ENCODE assay signal across 28 mouse cellular contexts in the genomic region with DNA sequence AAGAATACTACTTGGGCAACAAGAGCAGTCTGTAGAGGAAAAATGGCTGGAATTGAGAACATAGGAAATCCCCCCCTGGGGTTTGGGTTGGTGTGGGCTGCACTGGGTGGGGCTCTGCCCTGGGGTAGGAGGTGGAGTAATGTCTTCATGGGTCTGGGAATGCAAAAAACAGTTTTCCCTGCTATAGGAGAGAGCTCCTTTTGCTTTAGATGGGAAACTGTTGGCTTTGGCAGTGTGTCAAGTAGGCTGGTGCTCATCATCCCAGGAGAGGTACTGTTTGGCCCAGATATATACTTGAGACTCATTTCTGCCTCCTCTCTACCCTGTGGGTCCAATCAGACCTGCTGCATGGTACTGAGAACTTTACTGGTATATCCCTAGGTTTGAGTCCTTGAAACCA.
DNase-seq lines count a peak whose midpoint lies in the region; ATAC-seq and TF ChIP-seq lines count a peak whose summit lies in the region.
"Had no signal": no experiment of that assay in that cellular context is flagged by ENCODE, and none has a peak within 500 bp of the region (broad histone marks: within the 10 kb centered on the region; RNA-seq: fewer than 3 reads in every experiment).

No protein-coding gene starts in this region.

- no peaks in the 10 kb centered on the region for H3K9me3 ChIP-seq in midbrain, embryonic 11.5 days (ENCODE audit: control insufficient read depth, low read length)
- no peaks in the 10 kb centered on the region for H3K9me3 ChIP-seq in midbrain, embryonic 10.5 days (replicated peaks)
- H3K9me3 ChIP-seq: embryonic facial prominence, embryonic 13.5 days; forebrain, embryonic 12.5 days; forebrain, embryonic 15.5 days; heart, embryonic 12.5 days; heart, embryonic 15.5 days had no signal

- TF ChIP-seq POLR2A in cerebellum, adult 2 months (IDR thresholded peaks at IDR 0.05; ENCODE audit: borderline replicate concordance, insufficient read depth, low read length): no peak

- H3K9ac ChIP-seq in midbrain, embryonic 11.5 days (ENCODE audit: low read length): no peak overlapping the region
- H3K9ac ChIP-seq: embryonic facial prominence, embryonic 13.5 days; forebrain, embryonic 12.5 days; forebrain, embryonic 15.5 days; heart, embryonic 12.5 days; heart, embryonic 15.5 days; hindbrain, embryonic 14.5 days had no signal

- H3K36me3 ChIP-seq in midbrain, embryonic 11.5 days (ENCODE audit: control insufficient read depth, insufficient read depth, low read length): no peaks in the 10 kb centered on the region
- H3K36me3 ChIP-seq in midbrain, embryonic 10.5 days: no peaks in the 10 kb centered on the region
- H3K36me3 ChIP-seq: embryonic facial prominence, embryonic 13.5 days; forebrain, embryonic 12.5 days; forebrain, embryonic 15.5 days; G1E; heart, embryonic 12.5 days; heart, embryonic 15.5 days had no signal

- peak overlapping the region; percentile 45; the same call in 1 of the 2 replicates for H3K27ac ChIP-seq in cerebellum, adult 2 months (ENCODE audit: insufficient read depth, low read length)
- H3K27ac ChIP-seq in midbrain, embryonic 11.5 days (ENCODE audit: low read depth, low read length): no peak overlapping the region
- H3K27ac ChIP-seq in midbrain, embryonic 10.5 days (replicated peaks): no peak overlapping the region
- H3K27ac ChIP-seq: embryonic facial prominence, embryonic 13.5 days; forebrain, embryonic 12.5 days; forebrain, embryonic 15.5 days; gastrocnemius, adult 2 months; heart, embryonic 15.5 days; hindbrain, embryonic 14.5 days; hindbrain, postnatal 0 days had no signal

- peaks cover 64% of the 10 kb centered on the region for H3K4me1 ChIP-seq in cerebellum, adult 2 months (ENCODE audit: control insufficient read depth, insufficient read depth, low read length)
- H3K4me1 ChIP-seq in midbrain, embryonic 11.5 days (ENCODE audit: control insufficient read depth, insufficient read depth, low read length): no peaks in the 10 kb centered on the region
- no peaks in the 10 kb centered on the region for H3K4me1 ChIP-seq in midbrain, embryonic 10.5 days
- H3K4me1 ChIP-seq: embryonic facial prominence, embryonic 13.5 days; forebrain, embryonic 12.5 days; heart, embryonic 12.5 days; heart, embryonic 15.5 days had no signal

- peak; percentile 50 to 70 for DNase-seq in cerebellum, adult 2 months
- DNase-seq in cerebellum, postnatal 4 days (ENCODE audit: low spot score in 2 of 2): no peak
- DNase-seq in frontal cortex, postnatal 14 days (ENCODE audit: low spot score in 2 of 2): no peak
- peak; percentile 37 for DNase-seq in midbrain, embryonic 11.5 days (ENCODE audit: low spot score, missing footprints)
- no peak for DNase-seq in midbrain, embryonic 10.5 days (ENCODE audit: low spot score)
- peak; percentile 44 to 53 for DNase-seq in cerebellum, postnatal 10 days
- DNase-seq: adrenal gland, postnatal 10 days; adrenal gland, postnatal 36 days; B cell, adult 2 months; gastrocnemius, adult 2 months; gastrocnemius, postnatal 14 days; heart, adult 18-20 months; heart, postnatal 10 days; heart, postnatal 4 days; kidney, adult 18-20 months had no signal

- TF ChIP-seq CTCF in cerebellum, adult 2 months (IDR thresholded peaks at IDR 0.05; ENCODE audit: borderline replicate concordance, insufficient read depth, low read depth, low read length): no peak

- H3K4me3 ChIP-seq in cerebellum, adult 2 months (replicated peaks; ENCODE audit: insufficient read depth, low read depth, low read length): no peak overlapping the region
- no peak overlapping the region for H3K4me3 ChIP-seq in midbrain, embryonic 11.5 days (ENCODE audit: low read depth, low read length)
- no peak overlapping the region for H3K4me3 ChIP-seq in midbrain, embryonic 10.5 days
- H3K4me3 ChIP-seq: embryonic facial prominence, embryonic 13.5 days; erythroblast, embryonic 14.5 days; forebrain, embryonic 12.5 days; forebrain, embryonic 15.5 days; gastrocnemius, adult 2 months; heart, embryonic 12.5 days; heart, embryonic 15.5 days had no signal

- ATAC-seq in frontal cortex, adult (ENCODE audit: low TSS enrichment): peak; percentile 59; the same call in 1 of the 2 replicates
- ATAC-seq in midbrain, embryonic 11.5 days (ENCODE audit: low FRiP score): no peak
- ATAC-seq: forebrain, embryonic 15.5 days; hindbrain, postnatal 0 days; inflammation-experienced regulatory T-cells, adult 6 months; intestine, embryonic 16.5 days; Patski had no signal

- H3K27me3 ChIP-seq in cerebellum, adult 2 months (ENCODE audit: control insufficient read depth, insufficient read depth, low read length): no peaks in the 10 kb centered on the region
- no peaks in the 10 kb centered on the region for H3K27me3 ChIP-seq in midbrain, embryonic 11.5 days (ENCODE audit: control insufficient read depth, insufficient read depth, low read length)
- no peaks in the 10 kb centered on the region for H3K27me3 ChIP-seq in midbrain, embryonic 10.5 days (ENCODE audit: low read depth, poor library complexity, severe bottlenecking)
- H3K27me3 ChIP-seq: embryonic facial prominence, embryonic 13.5 days; forebrain, embryonic 12.5 days; forebrain, embryonic 15.5 days; heart, embryonic 12.5 days; heart, embryonic 15.5 days; Patski had no signal

- no peak overlapping the region for H3K4me2 ChIP-seq in midbrain, embryonic 11.5 days
- H3K4me2 ChIP-seq: embryonic facial prominence, embryonic 13.5 days; forebrain, embryonic 12.5 days; forebrain, embryonic 15.5 days; heart, embryonic 12.5 days; heart, embryonic 15.5 days; hindbrain, embryonic 14.5 days had no signal

Comparison
In these comparisons a context has a peak if more than half of its experiments do, and no peak if none do; other contexts are left out.
1. DNase-seq: peak in cerebellum, adult 2 months (2 of 2), midbrain, embryonic 11.5 days (single experiment) and cerebellum, postnatal 10 days (2 of 2); none in cerebellum, postnatal 4 days (0 of 2), frontal cortex, postnatal 14 days (0 of 2) and midbrain, embryonic 10.5 days (single experiment).